In the genomic region with DNA sequence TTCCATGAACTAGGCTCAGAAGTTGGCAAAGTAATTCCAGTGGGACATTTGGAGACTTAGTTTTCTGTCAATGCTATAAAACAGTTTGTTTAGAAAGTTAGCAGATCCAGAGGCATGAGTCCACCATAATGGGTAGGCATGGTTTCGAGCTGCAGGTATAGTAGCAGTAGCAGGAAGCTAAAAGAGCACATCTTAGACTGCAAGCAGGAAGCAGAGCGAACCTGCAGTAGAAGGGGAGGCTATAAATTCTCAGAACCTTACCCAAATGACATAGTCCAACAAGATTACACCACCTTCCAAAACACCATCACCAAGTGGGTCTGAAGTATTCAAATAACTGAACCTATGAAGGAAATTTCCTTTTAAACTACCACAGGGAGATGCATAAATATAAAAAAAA, we compare ENCODE assay signal across 15 mouse cellular contexts.
"Had no signal": no experiment of that assay in that cellular context is flagged by ENCODE, and none has a peak within 500 bp of the region (broad histone marks: within the 10 kb centered on the region; RNA-seq: fewer than 3 reads in every experiment).

No protein-coding gene starts in this region.

- H3K27ac ChIP-seq: limb, embryonic 10.5 days; limb, embryonic 13.5 days; liver, embryonic 12.5 days; liver, embryonic 15.5 days; lung, embryonic 15.5 days had no signal

- H3K4me2 ChIP-seq: limb, embryonic 13.5 days; liver, embryonic 12.5 days; liver, embryonic 15.5 days; lung, embryonic 15.5 days; midbrain, embryonic 11.5 days had no signal

- H3K9ac ChIP-seq: limb, embryonic 13.5 days; liver, embryonic 12.5 days; liver, embryonic 15.5 days; lung, embryonic 15.5 days had no signal

- DNase-seq: kidney, adult 9 months; kidney, postnatal 36 days; liver; lung, adult 18-20 months; lung, postnatal 14 days; lung, postnatal 4 days; midbrain, embryonic 14.5 days; thymus, adult 18-20 months; thymus, postnatal 36 days had no signal

- H3K4me3 ChIP-seq: limb, embryonic 10.5 days; limb, embryonic 13.5 days; liver, embryonic 12.5 days; liver, embryonic 15.5 days; lung, embryonic 15.5 days had no signal

- H3K27me3 ChIP-seq: limb, embryonic 13.5 days; liver, embryonic 12.5 days; liver, embryonic 15.5 days; lung, embryonic 15.5 days had no signal

- H3K9me3 ChIP-seq: limb, embryonic 10.5 days; liver, embryonic 12.5 days; liver, embryonic 15.5 days; lung, embryonic 15.5 days had no signal

- ATAC-seq: liver, embryonic 12.5 days had no signal

- H3K4me1 ChIP-seq: limb, embryonic 10.5 days; limb, embryonic 13.5 days; liver, embryonic 12.5 days; liver, embryonic 15.5 days; lung, embryonic 15.5 days had no signal
